Mouse (Mus musculus) testis, postnatal 10 days (tissue): ENCODE measurements around the gene Cox5a.

Source experiments
- DNase-seq: peaks from one replicate; pipeline ENCODE4 v3.0.0; 2021; ENCODE audit warnings: low spot score

The Cox5a gene

GRCm38 (mm10) chr9:57561711-57562099 lies 40.6 kb downstream of the Cox5a start:
- DNase-seq: no peak

DNA sequence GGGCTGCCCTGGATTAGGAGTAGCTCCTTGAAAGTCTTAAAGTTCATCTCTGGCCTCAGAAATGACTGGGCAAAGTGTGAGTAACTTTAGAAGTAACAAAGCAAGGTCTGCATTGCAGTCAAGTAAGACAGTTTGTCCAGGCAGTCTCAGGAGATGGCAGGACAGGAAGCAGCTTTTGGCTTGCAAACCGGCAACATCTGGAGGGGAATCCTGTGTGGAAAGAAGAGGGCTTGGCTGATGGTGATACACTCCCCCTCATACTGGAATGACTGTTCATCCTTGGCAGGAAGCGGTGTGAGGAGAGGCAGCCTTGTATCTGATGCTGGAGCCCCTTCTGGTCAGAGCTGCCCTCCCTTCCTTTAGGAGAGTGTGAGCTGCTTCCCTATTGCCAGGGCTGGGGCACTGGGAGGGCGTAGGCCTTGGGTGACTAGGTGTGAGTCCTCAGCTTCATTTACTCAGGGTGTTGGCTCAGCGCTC lies 41.9 kb downstream of the Cox5a start:
- peak; percentile 69 for DNase-seq

DNA sequence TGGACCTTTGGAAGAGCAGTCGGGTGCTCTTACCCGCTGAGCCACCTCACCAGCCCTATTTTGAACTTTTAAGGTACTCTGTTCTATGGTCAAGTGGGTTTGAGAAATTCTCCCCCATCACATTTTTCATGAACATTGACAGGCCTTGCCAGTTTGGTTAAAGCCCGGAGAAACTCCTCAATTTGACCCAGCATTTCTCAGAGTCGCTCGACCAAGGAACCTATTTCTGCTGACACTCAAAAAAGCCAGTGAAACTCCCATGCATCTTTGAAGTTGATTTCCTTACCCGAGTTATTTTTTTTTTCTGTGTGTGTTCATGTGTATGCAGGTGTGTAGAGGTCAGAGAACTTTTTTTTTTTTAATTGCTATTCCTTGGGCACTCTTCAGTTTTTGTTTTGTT lies 43.5 kb downstream of the Cox5a start:
- no peak for DNase-seq

- peak; percentile 69 for DNase-seq
Measured at GRCm38 (mm10) chr9:57565741-57566221, 44.7 kb downstream of the Cox5a start.

- DNase-seq: no peak
Measured at GRCm38 (mm10) chr9:57566846-57567245, 45.8 kb downstream of the Cox5a start.

GRCm38 (mm10) chr9:57568500-57568899 lies 47.4 kb downstream of the Cox5a start:
- DNase-seq: no peak

GRCm38 (mm10) chr9:57574397-57574796 lies 53.3 kb downstream of the Cox5a start:
- no peak for DNase-seq

- no peak for DNase-seq
Measured at GRCm38 (mm10) chr9:57575577-57575976, 54.5 kb downstream of the Cox5a start.

- DNase-seq: no peak
Measured at GRCm38 (mm10) chr9:57577144-57577849, 56.2 kb downstream of the Cox5a start.
